Mouse (Mus musculus) cerebellum, adult 2 months (tissue): Measurements from ENCODE around the gene Hip1r. TPM values are rescaled to one million over a fixed set of nuclear protein-coding genes. Genes with fewer than 3 reads are reported as not detected.

Source experiments
- DNase-seq, 2 experiments: peaks; one replicate each; pipeline ENCODE4 v3.0.0; 2021
- H3K27ac ChIP-seq: fragments of 200-500 bp; 2 replicates; pipeline ENCODE4 v1.5.1; 2012; ENCODE audit warnings: low read length, control low read depth, inconsistent platforms; ENCODE audit not compliant: insufficient read depth
- H3K27me3 ChIP-seq: fragments of 200-500 bp; 2 replicates; pipeline ENCODE4 v1.6.1; 2012; ENCODE audit warnings: inconsistent platforms, mild to moderate bottlenecking, low read length, moderate library complexity; ENCODE audit not compliant: control insufficient read depth, insufficient read depth
- H3K4me1 ChIP-seq: fragments of 200-500 bp; 2 replicates; pipeline ENCODE4 v1.6.1; 2011; ENCODE audit warnings: low read length; ENCODE audit not compliant: control insufficient read depth, insufficient read depth
- H3K4me3 ChIP-seq: fragments of 200-500 bp; replicated peaks from 2 replicates; pipeline ENCODE3; 2011; ENCODE audit warnings: mild to moderate bottlenecking, low read depth, low read length, control low read depth; ENCODE audit not compliant: insufficient read depth
- CTCF ChIP-seq: fragments of 200-500 bp; IDR thresholded peaks from 2 replicates; pipeline ENCODE4 v1.5.1; 2011; ENCODE audit warnings: low read depth, mild to moderate bottlenecking, control low read depth, low read length, moderate library complexity, borderline replicate concordance; ENCODE audit not compliant: insufficient read depth
- POLR2A ChIP-seq: fragments of 200-500 bp; IDR thresholded peaks from 2 replicates; pipeline ENCODE4 v1.6.1; 2011; ENCODE audit warnings: low read length, control low read depth, borderline replicate concordance; ENCODE audit not compliant: insufficient read depth
- WGBS: fragments of 180-500 bp; shearing (Covaris S2); methylation state at CpG from one replicate; pipeline ENCODE4 v1.1.7; 2018; 5-methylcytosine and 5-hydroxymethylcytosine counted together
- polyA plus RNA-seq: library from polyadenylated mRNA; depleted of rRNA; stranded (reverse); fragments of >200 nt; gene quantifications from 2 replicates; pipeline ENCODE4 v1.2.3, GENCODE M21; 2012

Hip1r gene
- polyA plus RNA-seq, 1 experiment: 42.4 TPM

DNA sequence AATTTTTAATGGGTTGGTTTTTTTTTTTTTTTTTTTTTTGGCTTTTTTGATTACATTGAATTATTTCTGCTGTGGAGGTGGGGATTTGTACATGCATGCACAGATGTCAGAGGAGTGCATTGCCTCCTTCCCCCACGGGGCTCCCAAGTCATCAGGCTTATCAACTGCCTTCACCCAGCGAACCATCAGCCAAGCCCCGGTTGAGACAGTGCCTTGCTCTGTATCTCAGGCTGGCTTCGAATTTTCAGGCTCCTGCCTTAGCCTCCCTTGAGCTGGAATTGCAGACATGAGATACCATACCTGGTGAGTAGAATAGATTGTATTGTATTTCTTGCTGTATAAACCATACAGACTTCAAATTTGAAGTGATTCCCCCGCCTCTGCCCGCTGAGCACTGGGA is 66.2 kb downstream of the Hip1r start:
- Histone ChIP-seq H3K27ac (no peak overlapping the region), H3K4me1 (no peaks in the 10 kb centered on the region), H3K4me3 (no peak overlapping the region), H3K27me3 (no peaks in the 10 kb centered on the region)
- 59% methylated on average over 6 of the region's 6 CpGs for WGBS
- TF ChIP-seq POLR2A (no peak), CTCF (no peak)
- DNase-seq: no peak

DNA sequence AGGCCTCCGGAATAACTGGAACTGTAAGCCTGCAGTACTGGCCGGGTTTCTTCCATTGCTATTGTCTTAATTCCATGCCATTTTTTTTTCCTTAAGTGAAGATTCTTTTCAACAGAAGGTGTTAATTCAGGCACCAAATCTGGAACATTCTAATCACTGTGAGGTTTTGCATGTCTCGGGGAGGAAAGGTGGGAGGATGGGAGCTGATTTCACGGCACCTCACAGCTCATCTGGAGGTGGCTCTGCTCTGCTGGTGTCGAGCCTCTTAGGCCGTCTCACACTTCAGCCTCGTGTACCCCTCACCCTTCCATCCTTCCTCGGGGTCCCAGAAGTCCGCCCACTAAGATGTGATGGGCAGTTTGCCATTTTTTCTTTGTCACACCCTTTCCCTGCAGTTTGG is 67.7 kb downstream of the Hip1r start:
- peaks cover 5% of the 10 kb centered on the region; the same call in 1 of the 2 replicates for H3K4me1 ChIP-seq
- no peak overlapping the region for H3K4me3 ChIP-seq
- TF ChIP-seq POLR2A (no peak), CTCF (no peak)
- no peak overlapping the region for H3K27ac ChIP-seq
- H3K27me3 ChIP-seq: no peaks in the 10 kb centered on the region
- no peak for DNase-seq
- WGBS: 63% methylated on average over 9 of the region's 9 CpGs

DNA sequence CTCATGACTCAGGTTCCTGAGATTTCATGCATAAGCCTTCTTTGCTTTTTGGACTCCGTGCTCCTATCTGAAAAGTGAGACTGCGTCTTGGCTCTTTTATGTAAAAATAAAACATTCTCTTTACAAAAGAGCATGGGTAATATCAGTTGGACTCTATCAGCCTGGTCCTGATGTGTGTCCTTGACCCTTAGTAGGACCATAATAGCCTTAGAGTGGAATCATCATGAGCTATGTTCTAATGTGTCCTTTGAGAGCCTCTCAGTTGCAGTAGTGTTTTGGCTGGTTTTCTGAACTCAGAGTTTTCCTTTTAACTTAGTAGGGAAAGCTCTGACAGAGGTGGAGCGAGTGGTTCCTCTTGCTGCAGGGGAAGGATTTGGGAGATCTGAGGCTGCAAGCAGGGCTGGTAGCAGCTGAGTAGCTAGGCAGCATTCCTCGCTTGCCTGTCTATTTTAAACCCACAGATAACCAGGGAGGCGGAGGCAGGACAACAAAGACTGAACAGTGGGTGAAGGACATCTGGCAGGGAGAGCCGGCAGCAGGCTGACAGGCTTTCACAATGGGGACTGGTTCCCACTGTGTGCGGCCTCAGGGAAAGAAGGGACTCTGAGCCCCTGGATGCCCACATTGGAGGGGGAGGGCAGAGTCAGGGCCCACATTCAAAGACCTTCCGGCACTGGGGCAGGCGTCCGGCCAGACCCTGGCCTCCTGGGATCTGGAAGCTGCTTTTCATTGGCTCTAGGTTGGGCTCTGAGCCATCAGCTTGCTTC is 70.0 kb downstream of the Hip1r start:
- Histone ChIP-seq H3K27me3 (no peaks in the 10 kb centered on the region), H3K27ac (no peak overlapping the region), H3K4me3 (no peak overlapping the region), H3K4me1 (peaks cover 5% of the 10 kb centered on the region)
- DNase-seq: peak; percentile 21 to 47
- TF ChIP-seq CTCF (no peak), POLR2A (no peak)
- WGBS: 52% methylated on average over 10 of the region's 10 CpGs

DNA sequence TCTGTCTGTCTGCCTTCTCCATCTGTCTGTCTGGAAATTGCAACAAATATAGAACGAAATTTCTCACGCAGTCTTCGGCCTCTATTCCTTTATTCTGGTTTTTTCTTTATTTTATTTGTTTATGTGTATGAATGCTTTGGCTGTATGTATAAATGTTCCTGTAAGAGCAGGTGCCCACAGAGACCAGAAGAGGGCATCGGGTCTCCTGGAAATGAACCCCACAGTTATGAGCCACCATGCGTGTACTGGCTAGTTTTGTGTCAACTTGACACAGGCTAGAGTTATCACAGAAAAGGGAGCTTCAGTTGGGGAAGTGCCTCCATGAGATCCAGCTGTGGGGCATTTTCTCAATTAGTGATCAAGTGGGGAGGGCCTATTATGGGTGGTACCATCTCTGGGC is 70.6 kb downstream of the Hip1r start:
- no peak for TF ChIP-seq POLR2A
- TF ChIP-seq CTCF: no peak
- no peak overlapping the region for H3K27ac ChIP-seq

DNA sequence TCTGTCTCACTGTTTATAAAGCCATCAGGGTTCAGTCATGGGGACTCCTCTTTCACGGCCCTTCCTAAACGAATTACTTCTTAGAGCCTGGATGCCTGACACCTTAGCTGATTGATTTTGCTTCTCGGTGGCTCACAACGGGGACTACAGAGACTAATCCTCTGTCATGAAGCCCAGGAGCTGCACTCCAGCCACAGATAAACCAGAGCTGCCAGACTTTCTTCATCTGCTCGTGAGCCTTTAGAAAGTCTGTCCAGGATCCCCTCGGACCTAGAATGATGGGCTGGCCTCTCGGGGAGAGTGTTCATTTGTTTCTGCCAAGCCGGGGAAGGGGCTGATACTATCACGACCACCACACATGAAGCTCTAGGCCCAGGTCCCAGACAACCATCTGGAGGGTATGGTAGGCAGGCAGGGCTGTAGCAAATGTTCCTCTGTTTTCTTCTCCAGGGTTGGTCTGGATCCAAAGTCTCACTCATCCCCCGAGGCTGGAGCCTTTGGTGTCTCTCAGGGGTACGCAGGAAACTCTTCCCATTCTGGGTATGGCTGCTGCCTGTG is 72.1 kb downstream of the Hip1r start:
- no peak overlapping the region for H3K4me3 ChIP-seq
- peak; percentile 36 to 58 for DNase-seq
- peaks cover 5% of the 10 kb centered on the region for H3K4me1 ChIP-seq
- no peak overlapping the region for H3K27ac ChIP-seq
- H3K27me3 ChIP-seq: no peaks in the 10 kb centered on the region
- WGBS: 19% methylated on average over 11 of the region's 11 CpGs
- no peak for TF ChIP-seq POLR2A
- TF ChIP-seq CTCF: no peak

More for the DNA sequence above, 70.6 kb downstream of the Hip1r start:
- no peak for DNase-seq
- Histone ChIP-seq H3K4me1 (peaks cover 5% of the 10 kb centered on the region), H3K27me3 (no peaks in the 10 kb centered on the region), H3K4me3 (no peak overlapping the region)
- 63% methylated on average over 5 of the region's 5 CpGs for WGBS

DNA sequence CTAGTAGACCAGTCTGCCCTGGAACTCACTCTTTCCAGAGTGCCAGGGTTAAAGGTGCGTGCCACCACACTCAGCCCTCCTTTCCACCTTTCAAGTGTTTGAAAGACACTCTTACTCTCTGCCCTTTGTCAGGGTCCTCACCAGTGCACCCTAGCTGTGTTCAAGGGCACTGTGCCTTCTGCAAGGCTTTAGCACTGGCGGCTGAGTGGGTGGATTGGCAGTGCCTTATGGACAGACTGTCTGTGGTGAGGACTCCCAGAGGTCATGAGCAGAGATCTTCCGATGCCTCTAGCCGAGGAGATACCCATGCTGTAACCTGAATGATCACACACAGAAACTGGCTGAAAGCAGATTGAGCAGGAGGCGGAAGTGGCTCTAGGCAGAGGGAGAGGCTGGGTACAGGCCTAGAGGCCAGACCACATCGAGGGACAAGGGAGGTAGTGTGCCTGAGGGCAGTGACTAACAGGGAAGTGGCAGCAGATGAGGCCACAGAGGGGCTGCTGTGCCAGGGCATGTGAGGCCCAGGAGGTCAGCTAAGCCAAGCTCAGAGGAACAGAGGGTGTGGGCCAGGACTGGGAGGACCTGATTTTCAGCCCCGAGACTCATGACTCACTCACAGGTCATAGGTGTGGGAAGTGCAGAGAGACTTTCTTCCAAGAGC is 73.4 kb downstream of the Hip1r start:
- H3K27ac ChIP-seq: no peak overlapping the region
- WGBS: 39% methylated on average over 7 of the region's 7 CpGs
- DNase-seq: peak; percentile 22 to 26
- H3K4me1 ChIP-seq: peaks cover 5% of the 10 kb centered on the region
- no peak for TF ChIP-seq POLR2A
- no peak; the same call in 1 of the 2 replicates for TF ChIP-seq CTCF
- no peaks in the 10 kb centered on the region for H3K27me3 ChIP-seq
- no peak overlapping the region for H3K4me3 ChIP-seq

DNA sequence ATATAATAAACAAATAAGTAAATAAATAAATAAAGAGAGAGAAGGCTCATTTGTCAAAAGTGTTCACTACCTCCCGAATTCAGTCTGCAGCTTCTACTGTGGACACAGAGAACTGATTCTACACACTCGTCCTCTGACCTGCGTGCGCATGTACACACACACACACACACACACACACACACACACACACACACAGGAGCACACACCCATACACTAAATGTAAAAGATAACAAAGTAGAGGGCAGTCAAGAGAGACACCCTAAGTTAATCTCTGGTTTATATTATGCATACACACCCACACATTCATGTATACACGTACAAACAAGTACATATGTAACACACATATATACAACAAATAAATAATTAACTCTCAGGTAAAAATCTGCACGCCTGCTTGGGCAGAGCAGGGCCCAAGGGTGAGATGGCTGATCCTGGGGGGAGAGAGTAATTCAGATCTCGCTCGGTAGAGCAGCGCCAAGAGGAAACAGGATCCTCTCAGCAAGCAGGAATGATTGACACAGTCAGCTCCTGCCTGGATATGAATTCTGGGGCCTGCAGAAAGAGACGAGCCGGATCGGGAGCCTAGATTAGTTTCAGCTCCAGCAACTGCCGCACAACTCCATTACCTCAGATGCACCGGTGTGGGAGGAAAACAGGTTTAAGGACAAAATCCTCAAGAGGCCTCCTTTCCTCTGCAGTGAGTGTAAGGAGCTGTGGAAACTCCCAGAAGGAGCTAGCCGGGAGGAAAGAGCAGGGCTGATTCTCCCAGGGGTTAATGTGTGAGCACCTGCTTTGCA is 76.0 kb downstream of the Hip1r start:
- H3K4me1 ChIP-seq: peaks cover 5% of the 10 kb centered on the region
- 72% methylated on average over 15 of the region's 15 CpGs for WGBS
- no peak overlapping the region for H3K4me3 ChIP-seq
- TF ChIP-seq CTCF (no peak), POLR2A (no peak)
- H3K27ac ChIP-seq: no peak overlapping the region
- H3K27me3 ChIP-seq: no peaks in the 10 kb centered on the region
- no peak for DNase-seq
